ENCODE assay signal across 8 mouse cellular contexts in the genomic region with DNA sequence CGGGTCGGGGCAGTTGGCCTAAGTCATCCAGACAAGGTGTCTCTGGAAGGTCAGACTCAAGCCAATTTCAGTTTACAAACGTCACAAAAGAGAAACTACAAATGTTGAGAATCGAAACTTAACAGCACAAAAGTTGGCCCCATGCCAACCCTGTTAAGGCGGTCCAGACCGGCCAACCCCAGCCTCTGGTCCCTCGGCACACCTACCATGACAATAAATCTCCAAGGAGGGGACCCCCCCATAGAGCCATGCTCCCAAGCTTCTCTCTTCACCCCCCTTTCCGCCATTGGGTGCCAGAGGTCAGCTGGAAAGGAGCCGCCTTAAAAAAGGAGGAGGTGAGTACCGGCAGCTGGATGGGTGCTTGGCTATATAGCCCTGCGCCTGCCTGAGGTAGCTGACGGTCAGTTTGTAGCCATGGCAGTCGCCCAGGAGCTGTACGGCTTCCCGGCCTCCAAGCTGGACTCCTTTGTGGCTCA. TPM values are rescaled to one million over a fixed set of nuclear protein-coding genes. Genes with fewer than 3 reads are reported as not detected.
A peak's percentile ranks its signal among the peaks of the same experiment; 100 is the strongest.
DNase-seq lines count a peak whose midpoint lies in the region; ATAC-seq and TF ChIP-seq lines count a peak whose summit lies in the region.

A gene (plus strand): TSS at position 243 of the 476 bp plus-strand sequence.

- no peak within 1 kb of the TSS for H3K9ac ChIP-seq in forebrain, embryonic 16.5 days (replicated peaks; ENCODE audit: low read depth, low read length)
- no peak within 1 kb of the TSS for H3K9ac ChIP-seq in liver, embryonic 14.5 days (replicated peaks)

- peaks cover 3% of the 10 kb centered on the region; the same call in 1 of the 2 replicates for H3K9me3 ChIP-seq in forebrain, embryonic 16.5 days (ENCODE audit: control insufficient read depth, low read length)
- no peaks in the 10 kb centered on the region for H3K9me3 ChIP-seq in liver, embryonic 14.5 days (ENCODE audit: control insufficient read depth, low read length)

- no peak for TF ChIP-seq POLR2A in olfactory bulb, adult 2 months (IDR thresholded peaks at IDR 0.05; ENCODE audit: insufficient read depth, low read depth, low read length)

- WGBS in forebrain, embryonic 16.5 days: 38% methylated on average over 15 of the region's 15 CpGs
- 51% methylated on average over 15 of the region's 15 CpGs for WGBS in liver, embryonic 14.5 days (ENCODE audit: insufficient replicate concordance)
- WGBS in olfactory bulb, adult 2 months: 27% methylated on average over 15 of the region's 15 CpGs

- peak within 1 kb of the TSS; percentile 35 for H3K4me2 ChIP-seq in forebrain, embryonic 16.5 days (ENCODE audit: low read length)
- H3K4me2 ChIP-seq in liver, embryonic 14.5 days (ENCODE audit: low read depth): peak within 1 kb of the TSS; percentile 48

- DNase-seq in CD4-positive helper T cell, adult 2 months (ENCODE audit: low read depth, low spot score): peak; percentile 65
- peak; percentile 54 for DNase-seq in Muller cell, postnatal 12 days (ENCODE audit: inconsistent ontology term)
- peak; percentile 80 for DNase-seq in induced T-regulatory cell, adult 2 months (ENCODE audit: low read depth)
- DNase-seq in liver, embryonic 14.5 days (ENCODE audit: low read depth in 3 of 3, low spot score in 3 of 3): no peak
- no peak for DNase-seq in left cerebral cortex, adult 8-10 months (ENCODE audit: low spot score in 2 of 2)

- no peaks in the 10 kb centered on the region for H3K27me3 ChIP-seq in forebrain, embryonic 16.5 days (replicated peaks; ENCODE audit: control insufficient read depth, insufficient read depth, low read length)
- H3K27me3 ChIP-seq in liver, embryonic 14.5 days (ENCODE audit: control insufficient read depth, insufficient read depth, low read length): no peaks in the 10 kb centered on the region

- no peak for ATAC-seq in forebrain, embryonic 16.5 days
- 0 out of 2 replicates have a peak, but pooled peaks have one; percentile 8 for ATAC-seq in liver, embryonic 14.5 days (ENCODE audit: insufficient read depth)
- no peak for ATAC-seq in activated CD4-positive, CD25-positive, alpha-beta regulatory T cell, adult 4 months

- no peak for TF ChIP-seq CTCF in liver, embryonic 14.5 days (IDR thresholded peaks at IDR 0.05; ENCODE audit: low read depth)
- no peak for TF ChIP-seq CTCF in olfactory bulb, adult 2 months (IDR thresholded peaks at IDR 0.05; ENCODE audit: insufficient read depth, low read depth, low read length)

- peak within 1 kb of the TSS; percentile 22; the same call in 1 of the 2 replicates for H3K4me3 ChIP-seq in forebrain, embryonic 16.5 days (replicated peaks; ENCODE audit: low read length)
- peak within 1 kb of the TSS; percentile 26 to 43 for H3K4me3 ChIP-seq in liver, embryonic 14.5 days (ENCODE audit: insufficient read depth in 1 of 2, low read depth in 2 of 2, low read length in 2 of 2)
- H3K4me3 ChIP-seq in olfactory bulb, adult 2 months (ENCODE audit: insufficient read depth, low read depth, low read length): peak within 1 kb of the TSS; percentile 21; the same call in 1 of the 2 replicates

- peaks cover 6% of the 10 kb centered on the region for H3K4me1 ChIP-seq in forebrain, embryonic 16.5 days (replicated peaks; ENCODE audit: control insufficient read depth, insufficient read depth, low read length)
- peaks cover 0 to 4% of the 10 kb centered on the region in 2 experiments; a peak in 2 of 4 replicates for H3K4me1 ChIP-seq in liver, embryonic 14.5 days (replicated peaks; ENCODE audit: control insufficient read depth in 2 of 2, insufficient read depth in 2 of 2, low read length in 1 of 2)
- peaks cover 6% of the 10 kb centered on the region; the same call in 1 of the 2 replicates for H3K4me1 ChIP-seq in olfactory bulb, adult 2 months (ENCODE audit: control insufficient read depth, insufficient read depth, low read length)

- no peak within 1 kb of the TSS for H3K27ac ChIP-seq in forebrain, embryonic 16.5 days (ENCODE audit: low read length)
- no peak within 1 kb of the TSS for H3K27ac ChIP-seq in liver, embryonic 14.5 days
- no peak within 1 kb of the TSS for H3K27ac ChIP-seq in olfactory bulb, adult 2 months (ENCODE audit: insufficient read depth, low read depth, low read length)

- H3K36me3 ChIP-seq in forebrain, embryonic 16.5 days (ENCODE audit: control insufficient read depth, insufficient read depth): no peaks in the 10 kb centered on the region
- no peaks in the 10 kb centered on the region for H3K36me3 ChIP-seq in liver, embryonic 14.5 days (replicated peaks; ENCODE audit: control insufficient read depth, insufficient read depth, low read depth)

- no peak for TF ChIP-seq EP300 in liver, embryonic 14.5 days (IDR thresholded peaks at IDR 0.05; ENCODE audit: low read depth)

RNA-seq across cellular contexts. Expression of the gene that starts here (rescaled TPM):
- polyA plus RNA-seq in forebrain, embryonic 16.5 days (2015; fragmentation: Nextera tagmentation; extraction: Ambion mirVana): 0.39 and 0.41 TPM in 2 replicates
- polyA plus RNA-seq in liver, embryonic 14.5 days (2012; rRNA removed): 0.44 and 0.50 TPM in 2 replicates
- 0.23 and 0.32 TPM in 2 replicates for polyA plus RNA-seq in liver, embryonic 14.5 days (2014; fragmentation: Nextera tagmentation; extraction: Ambion mirVana)
- not detected in 2 replicates for polyA plus RNA-seq in olfactory bulb, adult 2 months (2012; ENCODE audit: insufficient read depth, insufficient read length, low replicate concordance, missing spikeins)
- 1 to 10 TPM; 1.7 to 4.1 TPM for polyA plus RNA-seq in activated CD4-positive, CD25-positive, alpha-beta regulatory T cell, adult 4 months (2017; shearing (Covaris generic))
- total RNA-seq in left cerebral cortex, adult 8-10 months (2022): under 1 TPM in 2 of 4 experiments, not detected in 2; 0.35 to 0.68 TPM

Comparison
In these comparisons a context has a peak if more than half of its experiments do, and no peak if none do; other contexts are left out.
1. Peak in ATAC-seq, H3K4me3 ChIP-seq and H3K4me2 ChIP-seq in liver, embryonic 14.5 days; RNA of the gene not detected or under 1 TPM.
2. DNase-seq: peak in CD4-positive helper T cell, adult 2 months (single experiment), Muller cell, postnatal 12 days (single experiment) and induced T-regulatory cell, adult 2 months (single experiment); none in liver, embryonic 14.5 days (0 of 3) and left cerebral cortex, adult 8-10 months (0 of 2).
3. Peak in every context shown above with its lines, with median percentiles within 50 percentile points of each other: H3K4me3 ChIP-seq.